8 mouse cellular contexts compared by ENCODE assay signal in genomic region chr11:115151755-115152429, GRCm38 (mm10). TPM values are rescaled to one million over a fixed set of nuclear protein-coding genes. Genes with fewer than 3 reads are reported as not detected.
A peak's percentile ranks its signal among the peaks of the same experiment; 100 is the strongest.
DNase-seq lines count a peak whose midpoint lies in the region; ATAC-seq and TF ChIP-seq lines count a peak whose summit lies in the region.

No protein-coding gene starts in this region.

- H3K9me3 ChIP-seq in heart, embryonic 16.5 days (replicated peaks; ENCODE audit: control insufficient read depth, low read length), result peaks cover 5% of the 10 kb centered on the region; the same call in 1 of the 2 replicates
- no peaks in the 10 kb centered on the region for H3K9me3 ChIP-seq in midbrain, embryonic 11.5 days (ENCODE audit: control insufficient read depth, low read length)

- 68% methylated on average over 15 of the region's 15 CpGs for WGBS in thymus, adult 2 months
- WGBS in heart, embryonic 16.5 days, result 5% methylated on average over 15 of the region's 15 CpGs
- 7% methylated on average over 15 of the region's 15 CpGs for WGBS in midbrain, embryonic 11.5 days

- TF ChIP-seq CTCF in thymus, adult 2 months (IDR thresholded peaks at IDR 0.05; ENCODE audit: borderline replicate concordance, control insufficient read depth, extremely low read depth, insufficient read depth, low read length, poor library complexity), result no peak

- peak overlapping the region; percentile 70 for H3K4me2 ChIP-seq in heart, embryonic 16.5 days (ENCODE audit: low read depth, low read length)
- peak overlapping the region; percentile 53 for H3K4me2 ChIP-seq in midbrain, embryonic 11.5 days

- peak; percentile 28; the same call in 1 of the 2 replicates for ATAC-seq in heart, embryonic 16.5 days (replicated peaks; ENCODE audit: extremely low read depth, insufficient read depth, low FRiP score)
- ATAC-seq in midbrain, embryonic 11.5 days (ENCODE audit: low FRiP score), result peak; percentile 82

- H3K4me1 ChIP-seq in thymus, adult 2 months (replicated peaks; ENCODE audit: control insufficient read depth, insufficient read depth, low read length), result peaks cover 56% of the 10 kb centered on the region
- H3K4me1 ChIP-seq in heart, embryonic 16.5 days (ENCODE audit: control insufficient read depth, insufficient read depth, low read length), result peaks cover 11% of the 10 kb centered on the region; the same call in 1 of the 2 replicates
- peaks cover 3% of the 10 kb centered on the region for H3K4me1 ChIP-seq in midbrain, embryonic 11.5 days (ENCODE audit: control insufficient read depth, insufficient read depth, low read length)

- no peak overlapping the region for H3K4me3 ChIP-seq in thymus, adult 2 months (ENCODE audit: control insufficient read depth, insufficient read depth, low read length)
- peak overlapping the region; percentile 45 for H3K4me3 ChIP-seq in heart, embryonic 16.5 days (ENCODE audit: low read length)
- H3K4me3 ChIP-seq in midbrain, embryonic 11.5 days (ENCODE audit: low read depth, low read length), result peak overlapping the region; percentile 32

- no peaks in the 10 kb centered on the region for H3K27me3 ChIP-seq in thymus, adult 2 months (ENCODE audit: control insufficient read depth, insufficient read depth, low read length)
- peaks cover 39% of the 10 kb centered on the region for H3K27me3 ChIP-seq in heart, embryonic 16.5 days (ENCODE audit: control insufficient read depth, insufficient read depth, low read length)
- peaks cover 29% of the 10 kb centered on the region for H3K27me3 ChIP-seq in midbrain, embryonic 11.5 days (ENCODE audit: control insufficient read depth, insufficient read depth, low read length)

- H3K9ac ChIP-seq in heart, embryonic 16.5 days (ENCODE audit: low read length), result no peak overlapping the region
- peak overlapping the region; percentile 53 for H3K9ac ChIP-seq in midbrain, embryonic 11.5 days (ENCODE audit: low read length)

- no peaks in the 10 kb centered on the region for H3K36me3 ChIP-seq in thymus, adult 2 months (ENCODE audit: control insufficient read depth, insufficient read depth, low read length)
- no peaks in the 10 kb centered on the region for H3K36me3 ChIP-seq in heart, embryonic 16.5 days (ENCODE audit: control insufficient read depth, insufficient read depth)
- no peaks in the 10 kb centered on the region for H3K36me3 ChIP-seq in midbrain, embryonic 11.5 days (ENCODE audit: control insufficient read depth, insufficient read depth, low read length)

- no peak overlapping the region for H3K27ac ChIP-seq in thymus, adult 2 months (ENCODE audit: control insufficient read depth, insufficient read depth, low read length)
- H3K27ac ChIP-seq in heart, embryonic 16.5 days (ENCODE audit: low read length), result no peak overlapping the region
- H3K27ac ChIP-seq in midbrain, embryonic 11.5 days (ENCODE audit: low read depth, low read length), result no peak overlapping the region

- TF ChIP-seq POLR2A in thymus, adult 2 months (IDR thresholded peaks at IDR 0.05; ENCODE audit: control insufficient read depth, extremely low read depth, insufficient read depth, low read length, poor library complexity), result no peak

- DNase-seq in thymus, adult 2 months, result peak; percentile 37
- DNase-seq in thymus, adult 18-20 months, result no peak
- DNase-seq in cerebellum, postnatal 25 days, result peak; percentile 86 to 90
- peak; percentile 71 to 76 for DNase-seq in kidney, postnatal 25 days
- DNase-seq in midbrain, embryonic 11.5 days (ENCODE audit: low spot score, missing footprints), result peak; percentile 99
- no peak for DNase-seq in left cerebral cortex, adult 8-10 months (ENCODE audit: low spot score in 2 of 2)
- DNase-seq in ovary, postnatal 10 days (ENCODE audit: low spot score), result no peak

RNA-seq across cellular contexts. Expression of gene Slc9a3r1, which starts 11.2 kb away (rescaled TPM):
- polyA plus RNA-seq in thymus, adult 2 months (2012; rRNA removed), result 202 and 207 TPM in 2 replicates
- polyA plus RNA-seq in heart, embryonic 16.5 days (2015; fragmentation: Nextera tagmentation; extraction: Ambion mirVana), result 34.2 and 51.7 TPM in 2 replicates
- polyA plus RNA-seq in midbrain, embryonic 11.5 days (2014; fragmentation: Nextera tagmentation; extraction: Ambion mirVana), result 26.8 and 32.0 TPM in 2 replicates
- 10 to 100 TPM; 63.4 to 73.8 (median 67.8) TPM for total RNA-seq in left cerebral cortex, adult 8-10 months (2022)

RNA-seq across cellular contexts. Expression of gene Cd300lf, which starts 18.1 kb away (rescaled TPM):
- polyA plus RNA-seq in thymus, adult 2 months (2012; rRNA removed), result 8.4 and 10.4 TPM in 2 replicates
- 0.72 and 0.87 TPM in 2 replicates for polyA plus RNA-seq in heart, embryonic 16.5 days (2015; fragmentation: Nextera tagmentation; extraction: Ambion mirVana)
- polyA plus RNA-seq in midbrain, embryonic 11.5 days (2014; fragmentation: Nextera tagmentation; extraction: Ambion mirVana), result not detected in 2 replicates
- 1 to 10 TPM in 2 of 4 experiments, under 1 TPM in 2; 0.30 to 2.6 (median 0.83) TPM for total RNA-seq in left cerebral cortex, adult 8-10 months (2022)

RNA-seq across cellular contexts. Expression of gene Tmem104, which starts 35.4 kb away (rescaled TPM):
- polyA plus RNA-seq in thymus, adult 2 months (2012; rRNA removed), result 24.1 and 26.8 TPM in 2 replicates
- 6.6 and 7.1 TPM in 2 replicates for polyA plus RNA-seq in heart, embryonic 16.5 days (2015; fragmentation: Nextera tagmentation; extraction: Ambion mirVana)
- polyA plus RNA-seq in midbrain, embryonic 11.5 days (2014; fragmentation: Nextera tagmentation; extraction: Ambion mirVana), result 6.2 and 9.2 TPM in 2 replicates
- 10 to 100 TPM; 14.0 to 24.5 (median 16.9) TPM for total RNA-seq in left cerebral cortex, adult 8-10 months (2022)

RNA-seq across cellular contexts. Expression of gene Nat9, which starts 35.8 kb away (rescaled TPM):
- 9.8 and 11.8 TPM in 2 replicates for polyA plus RNA-seq in thymus, adult 2 months (2012; rRNA removed)
- polyA plus RNA-seq in heart, embryonic 16.5 days (2015; fragmentation: Nextera tagmentation; extraction: Ambion mirVana), result 18.6 and 20.8 TPM in 2 replicates
- polyA plus RNA-seq in midbrain, embryonic 11.5 days (2014; fragmentation: Nextera tagmentation; extraction: Ambion mirVana), result 17.7 and 19.2 TPM in 2 replicates
- 10 to 100 TPM; 27.0 to 33.4 (median 29.6) TPM for total RNA-seq in left cerebral cortex, adult 8-10 months (2022)

Comparison
In these comparisons a context has a peak if more than half of its experiments do, and no peak if none do; other contexts are left out.
1. DNase-seq: peak in thymus, adult 2 months (single experiment), cerebellum, postnatal 25 days (2 of 2), kidney, postnatal 25 days (2 of 2) and midbrain, embryonic 11.5 days (single experiment); none in thymus, adult 18-20 months (0 of 2), left cerebral cortex, adult 8-10 months (0 of 2) and ovary, postnatal 10 days (single experiment).